In genomic region chr1:173323839-173324585, GRCm38 (mm10) we compare ENCODE assay signal across 10 mouse cellular contexts. TPM values are rescaled to one million over a fixed set of nuclear protein-coding genes. Genes with fewer than 3 reads are reported as not detected.
DNase-seq lines count a peak whose midpoint lies in the region; ATAC-seq and TF ChIP-seq lines count a peak whose summit lies in the region.
"Had no signal": no experiment of that assay in that cellular context is flagged by ENCODE, and none has a peak within 500 bp of the region (broad histone marks: within the 10 kb centered on the region; RNA-seq: fewer than 3 reads in every experiment).

No protein-coding gene starts in this region.

- no peaks in the 10 kb centered on the region for H3K4me1 ChIP-seq in limb, embryonic 11.5 days (ENCODE audit: control insufficient read depth, insufficient read depth, low read length)
- H3K4me1 ChIP-seq in stomach, postnatal 0 days (replicated peaks; ENCODE audit: control insufficient read depth, insufficient read depth): no peaks in the 10 kb centered on the region

- H3K36me3 ChIP-seq in limb, embryonic 11.5 days (ENCODE audit: control insufficient read depth, insufficient read depth, low read length): no peaks in the 10 kb centered on the region
- no peaks in the 10 kb centered on the region for H3K36me3 ChIP-seq in stomach, postnatal 0 days (ENCODE audit: control insufficient read depth, insufficient read depth, low read length)

- 33% methylated on average over 5 of the region's 5 CpGs for WGBS in limb, embryonic 11.5 days
- 24% methylated on average over 5 of the region's 5 CpGs for WGBS in stomach, postnatal 0 days

- intact Hi-C loops in heart, postnatal 10 days (cut with DNase I): loop anchor here (2.0 to 5.0 kb wide), 2 partner anchors 53 to 75 kb away; no protein-coding TSS in a partner anchor
- intact Hi-C loops in heart, postnatal 25 days (cut with DNase I): loop anchor here (2.0 to 5.0 kb wide), 2 partner anchors 53 to 75 kb away; no protein-coding TSS in a partner anchor

- TF ChIP-seq CTCF in stomach, postnatal 0 days (IDR thresholded peaks at IDR 0.05; ENCODE audit: low read depth): peak; percentile 77

- peak; percentile 14 to 39 for DNase-seq in heart, postnatal 10 days
- no peak for DNase-seq in heart, postnatal 25 days (ENCODE audit: low spot score)
- peak; percentile 7 for DNase-seq in thymus, postnatal 0 days (ENCODE audit: low spot score)
- no peak for DNase-seq in thymus, adult 18-20 months
- DNase-seq in cerebellum, adult 9-11 months: peak; percentile 44
- peak; percentile 55 for DNase-seq in limb, embryonic 11.5 days (ENCODE audit: low spot score)
- DNase-seq in stomach, postnatal 0 days (ENCODE audit: low spot score): no peak
- no peak for DNase-seq in frontal cortex, postnatal 10 days (ENCODE audit: low spot score in 2 of 2)

- H3K4me2 ChIP-seq in limb, embryonic 11.5 days (ENCODE audit: low read depth, severe bottlenecking): no peak overlapping the region
- H3K4me2 ChIP-seq in stomach, postnatal 0 days (replicated peaks; ENCODE audit: low read depth): no peak overlapping the region

- H3K9me3 ChIP-seq in limb, embryonic 11.5 days (ENCODE audit: control insufficient read depth, low read length): no peaks in the 10 kb centered on the region
- no peaks in the 10 kb centered on the region for H3K9me3 ChIP-seq in stomach, postnatal 0 days (ENCODE audit: control insufficient read depth, low read length)

- no peak overlapping the region for H3K4me3 ChIP-seq in limb, embryonic 11.5 days (ENCODE audit: low read depth, low read length)
- no peak overlapping the region for H3K4me3 ChIP-seq in stomach, postnatal 0 days (ENCODE audit: low read depth, low read length)

- no peak overlapping the region for H3K9ac ChIP-seq in limb, embryonic 11.5 days (ENCODE audit: low read length)
- H3K9ac ChIP-seq in stomach, postnatal 0 days (ENCODE audit: low read length): no peak overlapping the region

- ATAC-seq in limb, embryonic 11.5 days (ENCODE audit: insufficient number of reproducible peaks, low FRiP score, low TSS enrichment, low read depth): no peak
- ATAC-seq in stomach, postnatal 0 days (ENCODE audit: low FRiP score, low TSS enrichment): no peak

- TF ChIP-seq EP300 in stomach, postnatal 0 days (optimal IDR thresholded peaks at IDR 0.05): no peak

- no peaks in the 10 kb centered on the region for H3K27me3 ChIP-seq in limb, embryonic 11.5 days (ENCODE audit: control insufficient read depth, insufficient read depth, low read length)
- no peaks in the 10 kb centered on the region for H3K27me3 ChIP-seq in stomach, postnatal 0 days (ENCODE audit: control insufficient read depth, insufficient read depth, low read length)

- no peak overlapping the region for H3K27ac ChIP-seq in limb, embryonic 11.5 days (replicated peaks; ENCODE audit: low read depth, low read length)
- no peak overlapping the region for H3K27ac ChIP-seq in stomach, postnatal 0 days (replicated peaks)

RNA-seq across cellular contexts. Expression of gene Ackr1, which starts 9.5 kb away (rescaled TPM):
- total RNA-seq in heart, postnatal 10 days (2021): under 1 TPM; 0.53 to 0.74 TPM
- under 1 TPM; 0.52 to 0.61 TPM for total RNA-seq in heart, postnatal 25 days (2021)
- polyA plus RNA-seq in thymus, postnatal 0 days (2015; fragmentation: Nextera tagmentation; extraction: Ambion mirVana): 1.4 and 2.0 TPM in 2 replicates
- polyA plus RNA-seq in limb, embryonic 11.5 days (2014; fragmentation: Nextera tagmentation; extraction: Ambion mirVana): 1.5 and 1.7 TPM in 2 replicates
- 0.71 and 0.85 TPM in 2 replicates for polyA plus RNA-seq in stomach, postnatal 0 days (2015; fragmentation: Nextera tagmentation; extraction: Ambion mirVana)

RNA-seq across cellular contexts. Expression of gene Aim2, which starts 26.7 kb away (rescaled TPM):
- total RNA-seq in heart, postnatal 10 days (2021): 1 to 10 TPM; 1.3 to 1.5 TPM
- 1 to 10 TPM; 1.2 to 1.6 TPM for total RNA-seq in heart, postnatal 25 days (2021)
- polyA plus RNA-seq in thymus, postnatal 0 days (2015; fragmentation: Nextera tagmentation; extraction: Ambion mirVana): 8.5 and 12.0 TPM in 2 replicates
- 1.2 and 2.5 TPM in 2 replicates for polyA plus RNA-seq in limb, embryonic 11.5 days (2014; fragmentation: Nextera tagmentation; extraction: Ambion mirVana)
- 3.9 and 4.7 TPM in 2 replicates for polyA plus RNA-seq in stomach, postnatal 0 days (2015; fragmentation: Nextera tagmentation; extraction: Ambion mirVana)

RNA-seq across cellular contexts. Expression of gene Cadm3, which starts 43.5 kb away (rescaled TPM):
- total RNA-seq in heart, postnatal 10 days (2021): 1 to 10 TPM; 2.5 TPM
- 1 to 10 TPM; 2.2 to 3.1 TPM for total RNA-seq in heart, postnatal 25 days (2021)
- polyA plus RNA-seq in thymus, postnatal 0 days (2015; fragmentation: Nextera tagmentation; extraction: Ambion mirVana): 0.26 and 0.42 TPM in 2 replicates
- polyA plus RNA-seq in limb, embryonic 11.5 days (2014; fragmentation: Nextera tagmentation; extraction: Ambion mirVana): 1.1 and 1.4 TPM in 2 replicates
- 0.99 and 1.4 TPM in 2 replicates for polyA plus RNA-seq in stomach, postnatal 0 days (2015; fragmentation: Nextera tagmentation; extraction: Ambion mirVana)

RNA-seq across cellular contexts. Expression of gene Mptx2, which starts 46.4 kb away (rescaled TPM):
- not detected for total RNA-seq in heart, postnatal 10 days (2021)
- total RNA-seq in heart, postnatal 25 days (2021): not detected
- polyA plus RNA-seq in thymus, postnatal 0 days (2015; fragmentation: Nextera tagmentation; extraction: Ambion mirVana): 0.17 TPM in 1 of 2 replicates, not detected in the other
- not detected in 2 replicates for polyA plus RNA-seq in limb, embryonic 11.5 days (2014; fragmentation: Nextera tagmentation; extraction: Ambion mirVana)
- polyA plus RNA-seq in stomach, postnatal 0 days (2015; fragmentation: Nextera tagmentation; extraction: Ambion mirVana): not detected in 2 replicates
- total RNA-seq: layer of hippocampus, postnatal 14 days had no signal
- polyA plus RNA-seq: neural tube, embryonic 14.5 days had no signal

RNA-seq across cellular contexts. Expression of gene Olfr418, which starts 58.2 kb away (rescaled TPM):
- not detected for total RNA-seq in heart, postnatal 10 days (2021)
- total RNA-seq in heart, postnatal 25 days (2021): not detected
- not detected in 2 replicates for polyA plus RNA-seq in thymus, postnatal 0 days (2015; fragmentation: Nextera tagmentation; extraction: Ambion mirVana)
- not detected in 2 replicates for polyA plus RNA-seq in limb, embryonic 11.5 days (2014; fragmentation: Nextera tagmentation; extraction: Ambion mirVana)
- not detected in 2 replicates for polyA plus RNA-seq in stomach, postnatal 0 days (2015; fragmentation: Nextera tagmentation; extraction: Ambion mirVana)
- total RNA-seq: layer of hippocampus, postnatal 14 days had no signal
- polyA plus RNA-seq: neural tube, embryonic 14.5 days had no signal

Comparison
In these comparisons a context has a peak if more than half of its experiments do, and no peak if none do; other contexts are left out.
1. DNase-seq: peak in heart, postnatal 10 days (2 of 2), thymus, postnatal 0 days (single experiment), cerebellum, adult 9-11 months (single experiment) and limb, embryonic 11.5 days (single experiment); none in heart, postnatal 25 days (single experiment), thymus, adult 18-20 months (0 of 2), stomach, postnatal 0 days (single experiment) and frontal cortex, postnatal 10 days (0 of 2).